Comparison of ENCODE assay signal across 7 mouse cellular contexts in genomic region chr4:151107131-151108001, GRCm38 (mm10). TPM values are rescaled to one million over a fixed set of nuclear protein-coding genes. Genes with fewer than 3 reads are reported as not detected.
A peak's percentile ranks its signal among the peaks of the same experiment; 100 is the strongest.
DNase-seq lines count a peak whose midpoint lies in the region; ATAC-seq lines count a peak whose summit lies in the region.

No protein-coding gene starts in this region.

- H3K9ac ChIP-seq in hindbrain, embryonic 11.5 days (ENCODE audit: low read depth, low read length), result peak overlapping the region; percentile 90
- H3K9ac ChIP-seq in limb, embryonic 11.5 days (ENCODE audit: low read length), result peak overlapping the region; percentile 67
- peak overlapping the region; percentile 93 for H3K9ac ChIP-seq in neural tube, embryonic 14.5 days (replicated peaks; ENCODE audit: low read depth, low read length)

- no peaks in the 10 kb centered on the region for H3K36me3 ChIP-seq in megakaryocyte, embryonic 14.5 days (replicated peaks; ENCODE audit: low read length)
- H3K36me3 ChIP-seq in hindbrain, embryonic 11.5 days (ENCODE audit: control insufficient read depth, insufficient read depth, low read length), result no peaks in the 10 kb centered on the region
- no peaks in the 10 kb centered on the region for H3K36me3 ChIP-seq in limb, embryonic 11.5 days (ENCODE audit: control insufficient read depth, insufficient read depth, low read length)
- no peaks in the 10 kb centered on the region for H3K36me3 ChIP-seq in neural tube, embryonic 14.5 days (ENCODE audit: control insufficient read depth, insufficient read depth, low read length)

- no peak for ATAC-seq in megakaryocyte, adult 5-6 weeks (ENCODE audit: poor library complexity, severe bottlenecking)
- peak; percentile 41 for ATAC-seq in hindbrain, embryonic 11.5 days (ENCODE audit: low FRiP score)
- no peak for ATAC-seq in limb, embryonic 11.5 days (ENCODE audit: insufficient number of reproducible peaks, low FRiP score, low TSS enrichment, low read depth)
- ATAC-seq in neural tube, embryonic 14.5 days (ENCODE audit: low read depth), result peak; percentile 54

- 6% methylated on average over 35 of the region's 60 CpGs for WGBS in hindbrain, embryonic 11.5 days
- WGBS in limb, embryonic 11.5 days, result 4% methylated on average over 59 of the region's 60 CpGs
- WGBS in neural tube, embryonic 14.5 days, result 2% methylated on average over 53 of the region's 60 CpGs

- peak overlapping the region; percentile 10 for H3K4me3 ChIP-seq in megakaryocyte, embryonic 14.5 days (replicated peaks)
- peak overlapping the region; percentile 87 for H3K4me3 ChIP-seq in hindbrain, embryonic 11.5 days (ENCODE audit: low read depth, low read length)
- H3K4me3 ChIP-seq in limb, embryonic 11.5 days (ENCODE audit: low read depth, low read length), result peak overlapping the region; percentile 70
- peak overlapping the region; percentile 77 for H3K4me3 ChIP-seq in neural tube, embryonic 14.5 days (ENCODE audit: low read depth, low read length)

- peaks cover 12% of the 10 kb centered on the region for H3K4me1 ChIP-seq in megakaryocyte, embryonic 14.5 days
- no peaks in the 10 kb centered on the region; the same call in none of the 2 replicates for H3K4me1 ChIP-seq in hindbrain, embryonic 11.5 days (replicated peaks; ENCODE audit: control insufficient read depth, insufficient read depth, low read length)
- 0 out of 2 replicates have a peak, but pooled peaks cover 2% of the 10 kb centered on the region for H3K4me1 ChIP-seq in limb, embryonic 11.5 days (ENCODE audit: control insufficient read depth, insufficient read depth, low read length)
- H3K4me1 ChIP-seq in neural tube, embryonic 14.5 days (ENCODE audit: control insufficient read depth, insufficient read depth, low read length), result peaks cover 40% of the 10 kb centered on the region

- H3K27me3 ChIP-seq in megakaryocyte, embryonic 14.5 days (replicated peaks), result peaks cover 69% of the 10 kb centered on the region
- peaks cover 3% of the 10 kb centered on the region for H3K27me3 ChIP-seq in hindbrain, embryonic 11.5 days (ENCODE audit: control insufficient read depth, insufficient read depth, low read length)
- peaks cover 19% of the 10 kb centered on the region; the same call in 1 of the 2 replicates for H3K27me3 ChIP-seq in limb, embryonic 11.5 days (ENCODE audit: control insufficient read depth, insufficient read depth, low read length)
- no peaks in the 10 kb centered on the region for H3K27me3 ChIP-seq in neural tube, embryonic 14.5 days (ENCODE audit: control insufficient read depth, insufficient read depth, low read length)

- peak overlapping the region; percentile 93 for H3K4me2 ChIP-seq in hindbrain, embryonic 11.5 days (replicated peaks; ENCODE audit: low read depth, low read length)
- H3K4me2 ChIP-seq in limb, embryonic 11.5 days (ENCODE audit: low read depth, severe bottlenecking), result peak overlapping the region; percentile 100
- peak overlapping the region; percentile 61 for H3K4me2 ChIP-seq in neural tube, embryonic 14.5 days (ENCODE audit: low read depth, low read length)

- H3K9me3 ChIP-seq in megakaryocyte, embryonic 14.5 days, result peaks cover 2% of the 10 kb centered on the region
- no peaks in the 10 kb centered on the region for H3K9me3 ChIP-seq in hindbrain, embryonic 11.5 days (ENCODE audit: control insufficient read depth, low read length)
- H3K9me3 ChIP-seq in limb, embryonic 11.5 days (ENCODE audit: control insufficient read depth, low read length), result no peaks in the 10 kb centered on the region
- no peaks in the 10 kb centered on the region for H3K9me3 ChIP-seq in neural tube, embryonic 14.5 days (ENCODE audit: control insufficient read depth, low read length)

- peak; percentile 60 for DNase-seq in embryo, embryonic 10.5 days (ENCODE audit: low spot score)
- DNase-seq in hindbrain, embryonic 11.5 days (ENCODE audit: low spot score), result peak; percentile 77
- peak; percentile 57 for DNase-seq in limb, embryonic 11.5 days (ENCODE audit: low spot score)
- no peak for DNase-seq in spleen, adult 12 weeks (ENCODE audit: low spot score)

- peak overlapping the region; percentile 93 for H3K27ac ChIP-seq in hindbrain, embryonic 11.5 days (ENCODE audit: low read depth, low read length)
- no peak overlapping the region for H3K27ac ChIP-seq in limb, embryonic 11.5 days (replicated peaks; ENCODE audit: low read depth, low read length)
- H3K27ac ChIP-seq in neural tube, embryonic 14.5 days (ENCODE audit: low read depth, low read length), result peak overlapping the region; percentile 98

RNA-seq across cellular contexts. Expression of gene Gm13090, which starts 18.0 kb away (rescaled TPM):
- not detected in 2 replicates for polyA plus RNA-seq in megakaryocyte, embryonic 14.5 days (2012; ENCODE audit: insufficient read depth, low replicate concordance)
- not detected in 2 replicates for total RNA-seq in megakaryocyte, adult 5-6 weeks (2015)
- not detected in 2 replicates for total RNA-seq in megakaryocyte, adult 5-6 weeks (2017)
- polyA plus RNA-seq in hindbrain, embryonic 11.5 days (2014; fragmentation: Nextera tagmentation; extraction: Ambion mirVana), result 0.21 and 0.56 TPM in 2 replicates
- 0.21 TPM in 1 of 2 replicates, not detected in the other for polyA plus RNA-seq in limb, embryonic 11.5 days (2014; fragmentation: Nextera tagmentation; extraction: Ambion mirVana)
- 0.63 and 1.4 TPM in 2 replicates for polyA plus RNA-seq in neural tube, embryonic 14.5 days (2014; fragmentation: Nextera tagmentation; extraction: Ambion mirVana)

RNA-seq across cellular contexts. Expression of gene Vamp3, which starts 49.6 kb away (rescaled TPM):
- polyA plus RNA-seq in megakaryocyte, embryonic 14.5 days (2012; ENCODE audit: insufficient read depth, low replicate concordance), result 1.5 and 1.6 TPM in 2 replicates
- total RNA-seq in megakaryocyte, adult 5-6 weeks (2015), result 134 and 150 TPM in 2 replicates
- 71.5 and 95.3 TPM in 2 replicates for total RNA-seq in megakaryocyte, adult 5-6 weeks (2017)
- polyA plus RNA-seq in hindbrain, embryonic 11.5 days (2014; fragmentation: Nextera tagmentation; extraction: Ambion mirVana), result 80.7 and 103 TPM in 2 replicates
- 87.8 and 93.6 TPM in 2 replicates for polyA plus RNA-seq in limb, embryonic 11.5 days (2014; fragmentation: Nextera tagmentation; extraction: Ambion mirVana)
- 36.6 and 45.2 TPM in 2 replicates for polyA plus RNA-seq in neural tube, embryonic 14.5 days (2014; fragmentation: Nextera tagmentation; extraction: Ambion mirVana)

Comparison
In these comparisons a context has a peak if more than half of its experiments do, and no peak if none do; other contexts are left out.
1. H3K4me3 ChIP-seq: peak in every context shown above with its lines; median percentile 87 in hindbrain, embryonic 11.5 days; 77 in neural tube, embryonic 14.5 days; 70 in limb, embryonic 11.5 days; 10 in megakaryocyte, embryonic 14.5 days.
2. ATAC-seq: peak in hindbrain, embryonic 11.5 days (single experiment) and neural tube, embryonic 14.5 days (single experiment); none in megakaryocyte, adult 5-6 weeks (single experiment) and limb, embryonic 11.5 days (single experiment).
3. RNA of gene Vamp3, which starts 49.6 kb away (polyA plus RNA-seq): 80.7 to 103 TPM in hindbrain, embryonic 11.5 days, 87.8 to 93.6 TPM in limb, embryonic 11.5 days and 36.6 to 45.2 TPM in neural tube, embryonic 14.5 days; 1.5 to 1.6 TPM in megakaryocyte, embryonic 14.5 days; every median in the first group is over 10 times any median in the second.
4. Peak in every context shown above with its lines, with median percentiles within 50 percentile points of each other: H3K4me2 ChIP-seq and H3K9ac ChIP-seq.